Mouse (Mus musculus) cerebral cortex, adult 2 months (tissue): ENCODE results near the gene Parm1.

ENCODE experiments used
- WGBS: fragments of 180-500 bp; shearing (Covaris S2); methylation state at CpG from one replicate; pipeline ENCODE4 v1.1.7; 2018; 5-methylcytosine and 5-hydroxymethylcytosine counted together

The Parm1 gene

GRCm38 (mm10) chr5:91517480-91518301 is at the start of gene Parm1:
Gene Parm1 (plus strand): TSS chr5:91517615.
- under 1% methylated on average over 48 of the region's 48 CpGs for WGBS

GRCm38 (mm10) chr5:91475241-91475640 is 42.2 kb upstream of the Parm1 start:
- 58% methylated on average over 7 of the region's 7 CpGs for WGBS

- 93% methylated on average over 7 of the region's 7 CpGs for WGBS
These were observed 40.6 kb upstream of the Parm1 start for GRCm38 (mm10) chr5:91476863-91477262.

GRCm38 (mm10) chr5:91478673-91479072 is 38.7 kb upstream of the Parm1 start:
- whole genome bisulfite sequencing: 89% methylated on average over 4 of the region's 4 CpGs

- WGBS: 81% methylated on average over 1 of the region's 1 CpGs
These were observed 37.3 kb upstream of the Parm1 start for GRCm38 (mm10) chr5:91480129-91480528.

GRCm38 (mm10) chr5:91484324-91484723 is 33.1 kb upstream of the Parm1 start:
- WGBS: 94% methylated on average over 1 of the region's 1 CpGs

GRCm38 (mm10) chr5:91494456-91494855 is 23.0 kb upstream of the Parm1 start:
- WGBS: 62% methylated on average over 5 of the region's 5 CpGs

- WGBS: 91% methylated on average over 1 of the region's 1 CpGs
These were observed 16.1 kb upstream of the Parm1 start for GRCm38 (mm10) chr5:91501361-91501760.

GRCm38 (mm10) chr5:91502366-91502765 is 15.0 kb upstream of the Parm1 start:
- WGBS: 84% methylated on average over 2 of the region's 2 CpGs

- 67% methylated on average over 5 of the region's 5 CpGs for WGBS
These were observed 13.0 kb upstream of the Parm1 start for GRCm38 (mm10) chr5:91504320-91504922.

GRCm38 (mm10) chr5:91517077-91517476 is 338 bp upstream of the Parm1 start:
- WGBS: 21% methylated on average over 6 of the region's 6 CpGs

GRCm38 (mm10) chr5:91518302-91518790 is 931 bp downstream of the Parm1 start:
- WGBS: 2% methylated on average over 16 of the region's 16 CpGs

- WGBS: 8% methylated on average over 7 of the region's 7 CpGs
These were observed 1.5 kb downstream of the Parm1 start for GRCm38 (mm10) chr5:91518946-91519345.

- 47% methylated on average over 4 of the region's 4 CpGs for WGBS
These were observed 2.1 kb downstream of the Parm1 start for GRCm38 (mm10) chr5:91519521-91519920.

GRCm38 (mm10) chr5:91532748-91533496 is 15.5 kb downstream of the Parm1 start:
- WGBS: 88% methylated on average over 10 of the region's 10 CpGs

- 67% methylated on average over 7 of the region's 7 CpGs for WGBS
These were observed 41.7 kb downstream of the Parm1 start for GRCm38 (mm10) chr5:91559071-91559610.

GRCm38 (mm10) chr5:91559711-91560110 is 42.3 kb downstream of the Parm1 start:
- 69% methylated on average over 2 of the region's 2 CpGs for WGBS

- 87% methylated on average over 3 of the region's 3 CpGs for WGBS
These were observed 44.0 kb downstream of the Parm1 start for GRCm38 (mm10) chr5:91561394-91561793.

- WGBS: 81% methylated on average over 7 of the region's 7 CpGs
These were observed 45.1 kb downstream of the Parm1 start for GRCm38 (mm10) chr5:91562486-91562885.

- WGBS: 51% methylated on average over 3 of the region's 3 CpGs
These were observed 46.6 kb downstream of the Parm1 start for GRCm38 (mm10) chr5:91564054-91564453.

GRCm38 (mm10) chr5:91565458-91565857 is 48.0 kb downstream of the Parm1 start:
- WGBS: 95% methylated on average over 3 of the region's 3 CpGs

- 77% methylated on average over 3 of the region's 3 CpGs for WGBS
These were observed 49.2 kb downstream of the Parm1 start for GRCm38 (mm10) chr5:91566591-91566990.
